Mouse (Mus musculus): ENCODE data around the gene Maz. TPM values are rescaled to one million over a fixed set of nuclear protein-coding genes. Genes with fewer than 3 reads are reported as not detected.

The Maz gene
- polyA plus RNA-seq, 1 experiment from 2014 or later = 63.1 TPM

GRCm38 (mm10) chr7:127011051-127011450 is 15.8 kb downstream of the Maz start:
- peaks cover 11% of the 10 kb centered on the region; the same call in 1 of the 2 replicates for H3K4me1 ChIP-seq (ENCODE audit: control insufficient read depth, insufficient read depth, low read length)
- no peak for ATAC-seq (replicated peaks; ENCODE audit: insufficient number of reproducible peaks, low FRiP score, low TSS enrichment, low read depth)
- no peaks in the 10 kb centered on the region for H3K27me3 ChIP-seq (ENCODE audit: control insufficient read depth, insufficient read depth, low read length)
- H3K36me3 ChIP-seq (replicated peaks; ENCODE audit: control insufficient read depth, insufficient read depth, low read depth, low read length) = peaks cover 4% of the 10 kb centered on the region
- no peak for DNase-seq (ENCODE audit: low spot score)
- no peaks in the 10 kb centered on the region for H3K9me3 ChIP-seq (replicated peaks; ENCODE audit: control insufficient read depth, low read length)
- WGBS = 95% methylated on average over 2 of the region's 2 CpGs
- H3K4me2 ChIP-seq (ENCODE audit: low read depth, low read length) = no peak overlapping the region
- H3K27ac ChIP-seq (replicated peaks; ENCODE audit: low read depth, low read length) = no peak overlapping the region
- no peak overlapping the region for H3K9ac ChIP-seq (replicated peaks; ENCODE audit: low read length)
- no peak overlapping the region for H3K4me3 ChIP-seq (ENCODE audit: low read depth, low read length)

GRCm38 (mm10) chr7:127009307-127010085 is 17.3 kb downstream of the Maz start:
- no peaks in the 10 kb centered on the region for H3K9me3 ChIP-seq (replicated peaks; ENCODE audit: control insufficient read depth, low read length)
- peaks cover 4% of the 10 kb centered on the region for H3K36me3 ChIP-seq (replicated peaks; ENCODE audit: control insufficient read depth, insufficient read depth, low read depth, low read length)
- H3K9ac ChIP-seq (replicated peaks; ENCODE audit: low read length) = no peak overlapping the region
- ATAC-seq (replicated peaks; ENCODE audit: insufficient number of reproducible peaks, low FRiP score, low TSS enrichment, low read depth) (no peak), DNase-seq (ENCODE audit: low spot score) (no peak)
- H3K4me3 ChIP-seq (ENCODE audit: low read depth, low read length) = no peak overlapping the region
- H3K27me3 ChIP-seq (ENCODE audit: control insufficient read depth, insufficient read depth, low read length) = no peaks in the 10 kb centered on the region
- no peak overlapping the region for H3K4me2 ChIP-seq (ENCODE audit: low read depth, low read length)
- WGBS = 84% methylated on average over 17 of the region's 17 CpGs
- H3K27ac ChIP-seq (replicated peaks; ENCODE audit: low read depth, low read length) = no peak overlapping the region
- H3K4me1 ChIP-seq (ENCODE audit: control insufficient read depth, insufficient read depth, low read length) = peaks cover 4% of the 10 kb centered on the region; the same call in 1 of the 2 replicates

GRCm38 (mm10) chr7:127008239-127009019 is 18.4 kb downstream of the Maz start:
- DNase-seq (ENCODE audit: low spot score) = no peak

DNA sequence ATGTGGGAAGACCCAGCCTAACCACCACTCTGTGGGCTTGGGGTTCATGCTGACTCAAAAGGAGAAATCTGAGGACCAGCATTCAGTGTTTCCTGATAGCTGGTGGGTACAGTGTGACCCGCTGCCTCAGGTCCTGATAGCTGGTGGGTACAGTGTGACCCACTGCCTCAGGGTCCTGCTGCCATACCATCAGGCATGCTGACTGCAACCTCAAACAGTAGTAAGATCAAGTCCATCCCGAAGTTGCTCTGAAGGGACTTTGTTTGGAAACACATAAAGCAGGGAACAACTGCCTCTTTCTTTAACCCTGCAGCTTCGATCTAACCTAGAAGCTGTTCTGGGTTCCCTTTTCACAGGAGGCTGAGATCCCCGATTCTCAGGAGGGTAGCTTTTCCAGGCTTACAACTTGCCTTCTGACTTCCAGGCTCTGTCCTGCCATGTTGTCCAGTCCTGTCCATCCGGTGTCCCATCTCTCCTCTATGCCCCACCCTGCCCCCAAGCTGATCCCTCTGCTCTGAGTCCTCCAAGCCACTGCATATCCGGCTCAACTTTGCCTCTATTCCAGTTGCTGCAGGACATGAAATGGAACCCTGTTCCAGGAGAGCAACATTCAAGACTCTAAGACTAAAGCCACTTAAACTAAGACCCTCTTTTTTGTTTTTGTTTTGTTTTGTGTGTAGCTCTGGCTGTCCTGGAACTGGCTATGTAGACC is 19.4 kb downstream of the Maz start:
- H3K4me3 ChIP-seq (ENCODE audit: low read depth, low read length) = no peak overlapping the region
- no peak overlapping the region for H3K27ac ChIP-seq (replicated peaks; ENCODE audit: low read depth, low read length)
- no peak overlapping the region; the same call in 1 of the 2 replicates for H3K4me2 ChIP-seq (ENCODE audit: low read depth, low read length)
- H3K27me3 ChIP-seq (ENCODE audit: control insufficient read depth, insufficient read depth, low read length) = no peaks in the 10 kb centered on the region
- no peaks in the 10 kb centered on the region for H3K4me1 ChIP-seq (ENCODE audit: control insufficient read depth, insufficient read depth, low read length)
- whole genome bisulfite sequencing = 80% methylated on average over 6 of the region's 6 CpGs
- no peak overlapping the region for H3K9ac ChIP-seq (replicated peaks; ENCODE audit: low read length)
- H3K9me3 ChIP-seq (replicated peaks; ENCODE audit: control insufficient read depth, low read length) = no peaks in the 10 kb centered on the region
- ATAC-seq (replicated peaks; ENCODE audit: insufficient number of reproducible peaks, low FRiP score, low TSS enrichment, low read depth) (no peak), DNase-seq (ENCODE audit: low spot score) (no peak)
- no peaks in the 10 kb centered on the region for H3K36me3 ChIP-seq (replicated peaks; ENCODE audit: control insufficient read depth, insufficient read depth, low read depth, low read length)

More at GRCm38 (mm10) chr7:127008239-127009019, 18.4 kb downstream of the Maz start:
- WGBS = 77% methylated on average over 9 of the region's 9 CpGs
- peaks cover 2% of the 10 kb centered on the region for H3K36me3 ChIP-seq (replicated peaks; ENCODE audit: control insufficient read depth, insufficient read depth, low read depth, low read length)
- no peak overlapping the region for H3K9ac ChIP-seq (replicated peaks; ENCODE audit: low read length)
- no peak overlapping the region for H3K4me2 ChIP-seq (ENCODE audit: low read depth, low read length)
- H3K9me3 ChIP-seq (replicated peaks; ENCODE audit: control insufficient read depth, low read length) = no peaks in the 10 kb centered on the region
- no peaks in the 10 kb centered on the region for H3K4me1 ChIP-seq (ENCODE audit: control insufficient read depth, insufficient read depth, low read length)
- no peak overlapping the region for H3K4me3 ChIP-seq (ENCODE audit: low read depth, low read length)
- H3K27ac ChIP-seq (replicated peaks; ENCODE audit: low read depth, low read length) = no peak overlapping the region
- H3K27me3 ChIP-seq (ENCODE audit: control insufficient read depth, insufficient read depth, low read length) = no peaks in the 10 kb centered on the region
- peak; percentile 69 for ATAC-seq (replicated peaks; ENCODE audit: insufficient number of reproducible peaks, low FRiP score, low TSS enrichment, low read depth)

GRCm38 (mm10) chr7:127004122-127004875 is 22.5 kb downstream of the Maz start:
- Histone ChIP-seq H3K4me1 (ENCODE audit: control insufficient read depth, insufficient read depth, low read length) (no peaks in the 10 kb centered on the region), H3K9ac (replicated peaks; ENCODE audit: low read length) (no peak overlapping the region), H3K27ac (replicated peaks; ENCODE audit: low read depth, low read length) (no peak overlapping the region), H3K36me3 (replicated peaks; ENCODE audit: control insufficient read depth, insufficient read depth, low read depth, low read length) (no peaks in the 10 kb centered on the region), H3K4me3 (ENCODE audit: low read depth, low read length) (no peak overlapping the region), H3K4me2 (ENCODE audit: low read depth, low read length) (no peak overlapping the region), H3K27me3 (ENCODE audit: control insufficient read depth, insufficient read depth, low read length) (no peaks in the 10 kb centered on the region), H3K9me3 (replicated peaks; ENCODE audit: control insufficient read depth, low read length) (no peaks in the 10 kb centered on the region)
- ATAC-seq (replicated peaks; ENCODE audit: insufficient number of reproducible peaks, low FRiP score, low TSS enrichment, low read depth) = no peak
- WGBS = 86% methylated on average over 4 of the region's 4 CpGs
- no peak for DNase-seq (ENCODE audit: low spot score)

- H3K27ac ChIP-seq (replicated peaks; ENCODE audit: low read depth, low read length) = no peak overlapping the region
- no peak overlapping the region for H3K4me2 ChIP-seq (ENCODE audit: low read depth, low read length)
- no peaks in the 10 kb centered on the region for H3K27me3 ChIP-seq (ENCODE audit: control insufficient read depth, insufficient read depth, low read length)
- H3K4me1 ChIP-seq (ENCODE audit: control insufficient read depth, insufficient read depth, low read length) = no peaks in the 10 kb centered on the region
- no peak for ATAC-seq (replicated peaks; ENCODE audit: insufficient number of reproducible peaks, low FRiP score, low TSS enrichment, low read depth)
- DNase-seq (ENCODE audit: low spot score) = no peak
- H3K4me3 ChIP-seq (ENCODE audit: low read depth, low read length) = no peak overlapping the region
- no peak overlapping the region for H3K9ac ChIP-seq (replicated peaks; ENCODE audit: low read length)
- H3K9me3 ChIP-seq (replicated peaks; ENCODE audit: control insufficient read depth, low read length) = no peaks in the 10 kb centered on the region
- no peaks in the 10 kb centered on the region for H3K36me3 ChIP-seq (replicated peaks; ENCODE audit: control insufficient read depth, insufficient read depth, low read depth, low read length)
- 88% methylated on average over 5 of the region's 5 CpGs for WGBS
These were observed 23.2 kb downstream of the Maz start for GRCm38 (mm10) chr7:127003620-127004019.

- H3K4me3 ChIP-seq (ENCODE audit: low read depth, low read length) = no peak overlapping the region
- no peak overlapping the region for H3K27ac ChIP-seq (replicated peaks; ENCODE audit: low read depth, low read length)
- DNase-seq (ENCODE audit: low spot score) (no peak), ATAC-seq (replicated peaks; ENCODE audit: insufficient number of reproducible peaks, low FRiP score, low TSS enrichment, low read depth) (no peak)
- H3K27me3 ChIP-seq (ENCODE audit: control insufficient read depth, insufficient read depth, low read length) = no peaks in the 10 kb centered on the region
- no peaks in the 10 kb centered on the region for H3K36me3 ChIP-seq (replicated peaks; ENCODE audit: control insufficient read depth, insufficient read depth, low read depth, low read length)
- H3K9ac ChIP-seq (replicated peaks; ENCODE audit: low read length) = no peak overlapping the region
- H3K4me2 ChIP-seq (ENCODE audit: low read depth, low read length) = no peak overlapping the region
- no peaks in the 10 kb centered on the region for H3K4me1 ChIP-seq (ENCODE audit: control insufficient read depth, insufficient read depth, low read length)
- H3K9me3 ChIP-seq (replicated peaks; ENCODE audit: control insufficient read depth, low read length) = no peaks in the 10 kb centered on the region
- WGBS = 72% methylated on average over 10 of the region's 10 CpGs
These were observed 27.3 kb downstream of the Maz start for GRCm38 (mm10) chr7:126999568-126999967.

Measured in embryonic facial prominence, embryonic 11.5 days (tissue).